Mouse (Mus musculus): ENCODE data around the gene Pih1d1. TPM values are rescaled to one million over a fixed set of nuclear protein-coding genes. Genes with fewer than 3 reads are reported as not detected.

Pih1d1 gene
- total RNA-seq, 1 experiment from 2014 or later: 59.8 TPM

GRCm38 (mm10) chr7:45185921-45186320, 31.8 kb downstream of the Pih1d1 start:
- no peak for ATAC-seq (replicated peaks; ENCODE audit: low read depth, poor library complexity, severe bottlenecking)

GRCm38 (mm10) chr7:45189600-45189999, 35.5 kb downstream of the Pih1d1 start:
- no peak for ATAC-seq (replicated peaks; ENCODE audit: low read depth, poor library complexity, severe bottlenecking)

- ATAC-seq (replicated peaks; ENCODE audit: low read depth, poor library complexity, severe bottlenecking): no peak
These were observed 36.1 kb downstream of the Pih1d1 start for GRCm38 (mm10) chr7:45190186-45190585.

- no peak for ATAC-seq (replicated peaks; ENCODE audit: low read depth, poor library complexity, severe bottlenecking)
These were observed 37.1 kb downstream of the Pih1d1 start for GRCm38 (mm10) chr7:45191161-45191560.

GRCm38 (mm10) chr7:45191803-45192363, 37.8 kb downstream of the Pih1d1 start:
- no peak for ATAC-seq (replicated peaks; ENCODE audit: low read depth, poor library complexity, severe bottlenecking)

GRCm38 (mm10) chr7:45192585-45193310, 38.6 kb downstream of the Pih1d1 start:
- ATAC-seq (replicated peaks; ENCODE audit: low read depth, poor library complexity, severe bottlenecking): no peak

GRCm38 (mm10) chr7:45193406-45193805, 39.3 kb downstream of the Pih1d1 start:
- ATAC-seq (replicated peaks; ENCODE audit: low read depth, poor library complexity, severe bottlenecking): no peak

- no peak for ATAC-seq (replicated peaks; ENCODE audit: low read depth, poor library complexity, severe bottlenecking)
These were observed 40.0 kb downstream of the Pih1d1 start for GRCm38 (mm10) chr7:45193871-45194785.

- ATAC-seq (replicated peaks; ENCODE audit: low read depth, poor library complexity, severe bottlenecking): no peak
These were observed 41.5 kb downstream of the Pih1d1 start for GRCm38 (mm10) chr7:45195341-45196175.

GRCm38 (mm10) chr7:45196176-45196535, 42.1 kb downstream of the Pih1d1 start:
- ATAC-seq (replicated peaks; ENCODE audit: low read depth, poor library complexity, severe bottlenecking): no peak

- ATAC-seq (replicated peaks; ENCODE audit: low read depth, poor library complexity, severe bottlenecking): peak; percentile 46
These were observed 42.9 kb downstream of the Pih1d1 start for GRCm38 (mm10) chr7:45196994-45197393.

- ATAC-seq (replicated peaks; ENCODE audit: low read depth, poor library complexity, severe bottlenecking): peak; percentile 80
These were observed 44.3 kb downstream of the Pih1d1 start for GRCm38 (mm10) chr7:45198435-45198834.

- no peak for ATAC-seq (replicated peaks; ENCODE audit: low read depth, poor library complexity, severe bottlenecking)
These were observed 44.9 kb downstream of the Pih1d1 start for GRCm38 (mm10) chr7:45198961-45199360.

- no peak for ATAC-seq (replicated peaks; ENCODE audit: low read depth, poor library complexity, severe bottlenecking)
These were observed 48.6 kb downstream of the Pih1d1 start for GRCm38 (mm10) chr7:45202654-45203053.

GRCm38 (mm10) chr7:45204380-45205143, 50.5 kb downstream of the Pih1d1 start, which contains the start of gene Ccdc155:
Ccdc155 (minus strand) TSS chr7:45204892.
- ATAC-seq (replicated peaks; ENCODE audit: low read depth, poor library complexity, severe bottlenecking): peak; percentile 94

GRCm38 (mm10) chr7:45208260-45208659, 54.2 kb downstream of the Pih1d1 start:
- ATAC-seq (replicated peaks; ENCODE audit: low read depth, poor library complexity, severe bottlenecking): no peak

Measured in common myeloid progenitor, adult 5-6 weeks (primary cell).